Mouse (Mus musculus) heart, adult 2 months (tissue): Measurements from ENCODE around the gene Unc45a.

Source experiments
- CTCF ChIP-seq: fragments of 200-600 bp; IDR thresholded peaks from 2 replicates; pipeline ENCODE4 v1.8.1; 2022; ENCODE audit warnings: antibody characterized with exemption, mild to moderate bottlenecking, moderate library complexity
- EP300 ChIP-seq: fragments of 200-500 bp; IDR thresholded peaks from 2 replicates; pipeline ENCODE4 v1.6.1; 2011; ENCODE audit warnings: low read depth, low read length, control low read depth; ENCODE audit not compliant: insufficient read depth
- POLR2A ChIP-seq: fragments of 200-500 bp; IDR thresholded peaks from 2 replicates; pipeline ENCODE4 v1.6.1; 2011; ENCODE audit warnings: mild to moderate bottlenecking, low read depth, low read length, control low read depth; ENCODE audit not compliant: insufficient read depth

DNA sequence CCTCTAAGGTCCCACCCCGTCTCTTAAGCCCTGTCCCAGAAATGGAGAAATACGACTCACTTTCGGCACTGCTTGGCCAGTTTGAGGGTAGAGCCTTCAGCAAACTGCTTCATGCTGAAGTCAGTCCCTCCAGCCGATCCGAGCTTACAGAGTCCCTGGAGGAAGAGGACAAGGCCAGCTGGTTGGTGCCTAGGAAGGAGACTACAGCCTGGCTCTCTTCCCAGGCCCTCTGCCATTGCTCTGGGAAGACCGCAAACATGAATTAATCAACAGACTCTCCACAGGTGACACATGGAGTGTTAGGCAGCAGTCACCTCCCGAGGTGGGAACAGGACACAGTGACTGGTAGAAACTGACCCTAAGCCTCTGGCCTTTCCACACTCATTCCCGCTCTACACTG, 10.5 kb downstream of the Unc45a start:
- no peak for TF ChIP-seq EP300
- no peak for TF ChIP-seq CTCF
- no peak for TF ChIP-seq POLR2A
